Mouse (Mus musculus) spleen, postnatal 0 days (tissue): ENCODE measurements around the gene Pdzd8. TPM values are rescaled to one million over a fixed set of nuclear protein-coding genes. Genes with fewer than 3 reads are reported as not detected.

Source experiments
- polyA plus RNA-seq: library from polyadenylated mRNA; unstranded; fragments of >200 nt; fragmentation: Nextera tagmentation; extraction: Ambion mirVana; gene quantifications from 2 replicates; pipeline ENCODE4 v1.2.1, GENCODE M21; 2015

The Pdzd8 gene
- 6.3 and 7.3 TPM in 2 replicates for polyA plus RNA-seq

DNA sequence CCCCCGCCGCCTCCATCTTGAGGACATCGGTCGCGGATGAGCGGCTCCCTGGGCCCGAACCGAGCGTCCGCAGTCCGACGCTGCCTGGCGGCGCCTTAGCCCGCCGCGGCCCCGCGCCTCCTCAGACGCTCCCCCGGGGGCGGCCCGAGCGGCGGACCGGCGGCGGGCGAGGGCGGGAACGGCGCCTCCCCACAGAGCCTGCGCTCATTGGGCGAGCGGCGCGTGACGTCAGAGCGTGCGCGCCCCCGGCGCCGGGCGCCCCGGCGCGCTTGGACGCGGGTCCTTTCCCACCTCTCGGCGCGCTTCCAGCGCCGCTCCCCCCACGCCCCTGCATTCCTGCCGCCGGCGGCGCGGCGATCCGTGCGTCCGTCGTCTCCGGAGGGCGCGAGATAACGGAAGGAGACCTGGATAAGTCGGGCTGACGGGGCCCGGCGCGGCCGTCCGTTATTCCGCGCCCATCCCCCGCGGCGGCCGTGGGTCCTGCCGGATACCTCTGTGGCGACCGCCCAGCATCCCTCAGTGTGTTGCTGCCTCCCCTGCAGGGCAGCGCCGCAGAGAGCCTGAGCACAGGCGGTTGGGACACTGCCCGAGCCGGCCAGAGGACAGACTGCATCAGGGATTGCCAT lies at the start of gene Pdzd8:
Gene Pdzd8, minus strand, starts transcription at position 123 of the 626 bp plus-strand sequence.

DNA sequence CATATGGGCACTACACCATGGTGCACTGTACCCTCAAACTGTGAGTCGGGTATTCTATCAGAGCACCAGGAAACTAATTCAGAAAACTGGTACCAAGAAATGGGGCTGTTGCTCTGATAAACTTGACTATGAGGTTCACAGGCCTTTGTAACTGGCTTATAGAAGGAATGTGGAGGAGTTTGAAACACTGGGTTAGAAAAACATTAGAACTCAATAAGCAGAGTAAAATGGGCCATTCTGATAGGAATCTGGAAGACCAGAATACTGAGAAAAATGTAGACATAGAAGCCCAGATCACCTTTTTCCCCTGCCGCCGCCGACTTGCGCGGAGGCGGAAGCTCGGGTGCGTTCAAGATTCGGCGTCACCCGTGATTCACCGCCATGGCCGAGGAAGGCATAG lies 23.6 kb downstream of the Pdzd8 start, which contains the start of gene Rps12-ps3:
Gene Rps12-ps3, plus strand, starts transcription at position 301 of the 400 bp plus-strand sequence.

DNA sequence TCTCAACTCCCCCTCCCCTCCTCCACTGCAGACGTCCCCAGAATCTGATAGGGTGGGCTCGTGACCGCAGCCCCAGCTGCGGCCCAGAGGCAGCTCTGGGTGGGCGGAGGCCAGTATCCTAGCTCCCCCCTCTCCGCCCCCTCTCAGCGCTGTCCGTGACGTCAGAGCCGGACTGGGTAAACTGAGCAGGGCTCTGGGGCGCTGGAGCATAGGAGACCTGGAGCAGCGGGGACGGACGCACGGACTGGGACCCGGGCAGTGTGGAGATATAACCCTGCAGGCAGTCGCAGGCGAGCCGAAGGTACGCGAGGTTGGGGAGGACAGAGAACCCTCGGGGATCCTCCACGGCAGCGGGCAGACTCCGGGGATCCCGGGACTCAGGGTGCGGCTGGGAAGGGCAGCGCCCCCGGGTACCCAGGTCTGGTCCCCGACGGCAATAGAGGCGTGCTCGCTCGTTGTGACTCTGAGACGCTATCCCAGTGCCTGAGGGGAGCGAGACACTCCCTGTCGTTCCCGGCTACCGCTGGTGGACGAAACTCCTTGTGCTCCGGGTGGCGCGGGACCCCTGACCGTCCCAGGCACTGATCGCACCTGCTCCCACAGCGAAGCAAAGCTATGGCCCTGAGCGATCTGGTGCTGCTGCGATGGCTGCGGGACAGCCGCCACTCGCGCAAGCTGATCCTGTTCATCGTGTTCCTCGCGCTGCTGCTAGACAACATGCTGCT lies 84.7 kb downstream of the Pdzd8 start, which contains the start of gene Slc18a2:
Gene Slc18a2, plus strand, starts transcription at position 179 of the 725 bp plus-strand sequence.

Other genes with a start within 250 kb of the Pdzd8 start
- gene Vax1, start 175.7 kb downstream of the Pdzd8 start, polyA plus RNA-seq: not detected in 2 replicates
- gene Kcnk18, start 126.6 kb downstream of the Pdzd8 start, polyA plus RNA-seq: not detected in 2 replicates
- gene Slc18a2, start 84.9 kb downstream of the Pdzd8 start, polyA plus RNA-seq: 5.5 and 7.8 TPM in 2 replicates
- gene Rps12-ps3, start 23.5 kb downstream of the Pdzd8 start, polyA plus RNA-seq: 27.1 and 46.6 TPM in 2 replicates
- gene Emx2, start 112.6 kb upstream of the Pdzd8 start, polyA plus RNA-seq: 0.10 and 0.18 TPM in 2 replicates